Mouse (Mus musculus) bone marrow, adult 2 months (tissue): ENCODE data around the gene Map3k7cl. TPM values are rescaled to one million over a fixed set of nuclear protein-coding genes. Genes with fewer than 3 reads are reported as not detected.

Experiments
- H3K27ac ChIP-seq: fragments of 200-500 bp; 2 replicates; pipeline ENCODE4 v1.5.1; 2012; ENCODE audit warnings: low read depth, mild to moderate bottlenecking, control low read depth, inconsistent platforms, low read length; ENCODE audit not compliant: control insufficient read depth, poor library complexity, insufficient read depth
- H3K4me1 ChIP-seq: fragments of 200-500 bp; 2 replicates; pipeline ENCODE4 v1.6.1; 2011; ENCODE audit warnings: low read length; ENCODE audit not compliant: control insufficient read depth, insufficient read depth
- H3K4me3 ChIP-seq: fragments of 200-500 bp; replicated peaks from 2 replicates; pipeline ENCODE3; 2011; ENCODE audit warnings: mild to moderate bottlenecking, low read depth, low read length, control low read depth; ENCODE audit not compliant: control insufficient read depth
- CTCF ChIP-seq: fragments of 200-500 bp; IDR thresholded peaks from 2 replicates; pipeline ENCODE4 v1.5.1; 2011; ENCODE audit warnings: low read length, control low read depth; ENCODE audit not compliant: control insufficient read depth, insufficient read depth
- POLR2A ChIP-seq: fragments of 200-500 bp; IDR thresholded peaks from 2 replicates; pipeline ENCODE4 v1.6.1; 2011; ENCODE audit warnings: low read depth, mild to moderate bottlenecking, control low read depth, low read length, borderline replicate concordance; ENCODE audit not compliant: control insufficient read depth
- WGBS: fragments of 180-500 bp; shearing (Covaris S2); methylation state at CpG from one replicate; pipeline ENCODE4 v1.1.7; 2018; 5-methylcytosine and 5-hydroxymethylcytosine counted together
- polyA plus RNA-seq: library from polyadenylated mRNA; stranded (reverse); fragments of >200 nt; gene quantifications from 2 replicates; pipeline ENCODE4 v1.2.4, GENCODE M21; 2011; ENCODE audit warnings: low replicate concordance; ENCODE audit not compliant: missing spikeins, insufficient read depth, insufficient read length

Gene Map3k7cl
- polyA plus RNA-seq, 1 experiment: not detected

- 37% methylated on average over 15 of the region's 15 CpGs for WGBS
- Histone ChIP-seq H3K4me1 (no peaks in the 10 kb centered on the region; the same call in none of the 2 replicates), H3K27ac (peak overlapping the region; percentile 81), H3K4me3 (peak overlapping the region; percentile 69)
- TF ChIP-seq POLR2A (no peak), CTCF (no peak)
These were observed 59.2 kb downstream of the Map3k7cl start for GRCm38 (mm10) chr16:87612218-87612838.

- 85% methylated on average over 6 of the region's 6 CpGs for WGBS
- Histone ChIP-seq H3K27ac (no peak overlapping the region), H3K4me3 (no peak overlapping the region), H3K4me1 (no peaks in the 10 kb centered on the region; the same call in none of the 2 replicates)
- TF ChIP-seq CTCF (no peak), POLR2A (no peak)
These were observed 64.2 kb downstream of the Map3k7cl start for GRCm38 (mm10) chr16:87617377-87617776.

DNA sequence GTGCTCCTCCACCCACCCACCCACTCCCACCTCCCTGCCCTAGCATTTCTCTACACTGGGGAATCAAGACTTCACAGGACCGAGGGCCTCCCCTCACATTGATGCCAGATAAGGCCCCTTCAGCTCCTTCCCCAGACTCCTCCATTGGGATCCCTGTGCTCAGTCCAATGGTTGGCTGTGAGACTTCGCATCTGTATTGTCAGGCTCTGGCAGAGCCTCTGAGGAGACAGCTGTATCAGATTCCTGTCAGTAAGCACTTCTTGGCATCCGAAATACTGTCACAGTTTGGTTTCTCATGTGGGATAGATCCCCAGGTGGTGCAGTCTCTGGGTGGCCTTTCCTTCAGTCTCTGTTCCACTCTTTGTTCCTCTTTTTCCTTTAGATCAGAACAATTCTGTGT, 68.1 kb downstream of the Map3k7cl start:
- Histone ChIP-seq H3K4me1 (peaks cover 2% of the 10 kb centered on the region; the same call in 1 of the 2 replicates), H3K4me3 (no peak overlapping the region), H3K27ac (no peak overlapping the region; the same call in 1 of the 2 replicates)
- TF ChIP-seq CTCF (no peak), POLR2A (no peak)
- WGBS: 80% methylated on average over 3 of the region's 3 CpGs

DNA sequence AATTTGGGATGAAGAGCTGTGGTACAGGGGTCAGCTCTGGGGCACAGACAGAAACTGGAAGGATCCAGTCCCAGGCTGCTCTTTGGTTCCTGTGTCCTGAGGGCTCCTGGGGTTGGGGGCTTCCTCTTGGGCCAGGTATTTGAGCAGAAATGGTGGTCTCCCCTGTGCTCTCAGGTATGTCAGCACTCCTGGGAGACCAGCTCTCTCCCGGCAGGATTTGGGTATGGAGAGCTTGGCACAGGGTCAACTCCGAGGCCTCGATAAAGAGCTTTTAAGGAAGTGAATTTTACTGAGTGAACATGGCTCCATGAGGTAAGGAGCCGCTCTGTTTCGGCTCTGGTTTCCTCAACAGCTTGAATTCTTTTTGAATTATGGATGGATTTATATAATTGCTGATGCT, 70.8 kb downstream of the Map3k7cl start:
- H3K4me3 ChIP-seq: no peak overlapping the region
- 78% methylated on average over 5 of the region's 5 CpGs for WGBS
- peak overlapping the region; percentile 3; the same call in 1 of the 2 replicates for H3K27ac ChIP-seq
- H3K4me1 ChIP-seq: peaks cover 2% of the 10 kb centered on the region; the same call in 1 of the 2 replicates
- TF ChIP-seq CTCF (no peak), POLR2A (no peak)

GRCm38 (mm10) chr16:87624937-87625336, 71.8 kb downstream of the Map3k7cl start:
- TF ChIP-seq CTCF (no peak), POLR2A (no peak)
- Histone ChIP-seq H3K4me1 (peaks cover 2% of the 10 kb centered on the region; the same call in 1 of the 2 replicates), H3K27ac (peak overlapping the region; percentile 1; the same call in 1 of the 2 replicates), H3K4me3 (no peak overlapping the region)
- WGBS: 33% methylated on average over 2 of the region's 2 CpGs

DNA sequence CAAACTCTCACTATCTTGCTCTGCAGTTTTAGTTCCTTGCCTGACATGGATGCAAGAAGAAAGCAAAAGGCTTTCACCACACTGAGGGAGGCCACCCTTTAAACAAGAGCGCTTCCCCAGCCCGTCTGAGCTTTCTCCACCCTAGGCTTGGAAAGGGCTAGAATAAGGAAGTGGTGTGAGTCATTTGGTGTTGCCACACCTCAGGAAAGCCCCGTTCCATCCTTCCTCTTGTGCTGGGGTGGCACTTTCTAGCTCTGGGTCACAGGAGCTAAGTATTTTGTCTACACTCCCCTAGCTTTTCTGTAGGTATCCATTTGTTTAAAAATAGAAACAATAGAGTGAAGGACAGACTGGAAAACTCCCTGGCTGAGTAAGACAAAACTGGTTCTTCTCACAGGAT, 72.2 kb downstream of the Map3k7cl start:
- WGBS: 5% methylated on average over 3 of the region's 3 CpGs
- Histone ChIP-seq H3K4me1 (peaks cover 2% of the 10 kb centered on the region; the same call in 1 of the 2 replicates), H3K27ac (peak overlapping the region; percentile 1; the same call in 1 of the 2 replicates), H3K4me3 (no peak overlapping the region)
- no peak for TF ChIP-seq POLR2A
- no peak for TF ChIP-seq CTCF

DNA sequence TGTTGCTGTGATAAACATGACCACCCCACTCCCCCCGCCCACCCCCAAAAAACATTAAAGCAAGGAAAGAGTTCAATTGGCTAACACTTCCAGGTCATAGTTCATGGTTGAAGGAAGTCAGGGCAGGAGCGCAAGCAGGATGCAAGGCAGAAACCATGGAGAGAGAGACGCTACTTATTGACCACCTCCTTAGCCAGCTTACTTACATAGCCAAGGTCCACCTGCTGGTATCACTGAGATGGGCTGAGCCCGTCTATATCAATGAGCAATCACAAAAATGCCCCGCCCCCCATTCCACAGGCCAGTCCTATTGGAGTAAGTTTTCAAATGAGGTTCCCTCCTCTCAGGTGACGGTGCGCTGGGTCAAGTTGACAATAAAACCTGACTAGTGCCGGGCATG, 72.7 kb downstream of the Map3k7cl start:
- TF ChIP-seq CTCF: no peak
- TF ChIP-seq POLR2A: no peak
- H3K4me1 ChIP-seq: peaks cover 2% of the 10 kb centered on the region; the same call in 1 of the 2 replicates
- no peak overlapping the region for H3K4me3 ChIP-seq
- 85% methylated on average over 8 of the region's 8 CpGs for WGBS
- peak overlapping the region; percentile 8; the same call in 1 of the 2 replicates for H3K27ac ChIP-seq

DNA sequence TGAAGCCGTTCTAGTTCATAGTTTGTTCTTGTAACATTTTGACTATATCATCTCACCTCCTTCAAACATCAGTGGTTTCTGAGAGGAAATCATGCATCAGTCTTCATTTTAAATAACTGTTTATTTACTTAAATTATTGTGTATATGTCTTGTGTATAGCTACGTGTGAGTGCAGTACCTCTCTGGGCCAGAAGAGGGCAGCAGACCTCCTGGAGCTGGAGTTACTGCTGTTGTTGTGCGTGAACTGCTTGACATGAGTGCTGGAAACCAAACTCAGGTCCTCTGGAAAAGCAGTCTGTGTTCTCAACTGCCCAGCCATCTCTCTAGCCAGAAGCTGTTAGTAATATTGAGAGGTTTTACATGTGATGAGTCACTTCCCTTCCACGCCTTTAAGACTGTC, 73.6 kb downstream of the Map3k7cl start:
- Histone ChIP-seq H3K4me1 (peaks cover 2% of the 10 kb centered on the region; the same call in 1 of the 2 replicates), H3K27ac (no peak overlapping the region), H3K4me3 (no peak overlapping the region)
- peak; percentile 46 for TF ChIP-seq CTCF
- TF ChIP-seq POLR2A: no peak
- WGBS: 89% methylated on average over 4 of the region's 4 CpGs

DNA sequence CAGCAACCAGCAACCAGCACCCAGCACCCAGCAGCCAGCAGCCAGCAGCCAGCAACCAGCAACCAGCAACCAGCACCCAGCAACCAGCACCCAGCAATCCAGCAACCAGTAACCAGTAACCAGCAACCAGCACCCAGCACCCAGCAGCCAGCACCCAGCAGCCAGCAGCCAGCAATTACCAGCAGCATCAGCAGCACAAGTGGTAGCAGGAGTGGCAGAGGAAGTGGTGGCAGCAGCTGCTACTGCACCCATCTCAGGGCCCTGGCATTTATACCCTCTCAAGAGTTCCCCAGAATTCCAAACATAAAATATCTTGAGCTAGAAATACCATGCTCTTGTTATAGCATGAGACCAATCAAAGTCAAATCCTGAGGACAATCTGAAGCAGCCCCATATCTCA, 81.6 kb downstream of the Map3k7cl start:
- H3K4me3 ChIP-seq: no peak overlapping the region
- TF ChIP-seq CTCF: no peak
- no peak for TF ChIP-seq POLR2A
- H3K27ac ChIP-seq: peak overlapping the region; percentile 43; the same call in 1 of the 2 replicates
- H3K4me1 ChIP-seq: no peaks in the 10 kb centered on the region
